Mouse (Mus musculus): ENCODE data around the gene Pmvk. TPM values are rescaled to one million over a fixed set of nuclear protein-coding genes. Genes with fewer than 3 reads are reported as not detected.

The Pmvk gene
- total RNA-seq, 2 experiments from 2014 or later = 8.1 to 10.1 TPM

DNA sequence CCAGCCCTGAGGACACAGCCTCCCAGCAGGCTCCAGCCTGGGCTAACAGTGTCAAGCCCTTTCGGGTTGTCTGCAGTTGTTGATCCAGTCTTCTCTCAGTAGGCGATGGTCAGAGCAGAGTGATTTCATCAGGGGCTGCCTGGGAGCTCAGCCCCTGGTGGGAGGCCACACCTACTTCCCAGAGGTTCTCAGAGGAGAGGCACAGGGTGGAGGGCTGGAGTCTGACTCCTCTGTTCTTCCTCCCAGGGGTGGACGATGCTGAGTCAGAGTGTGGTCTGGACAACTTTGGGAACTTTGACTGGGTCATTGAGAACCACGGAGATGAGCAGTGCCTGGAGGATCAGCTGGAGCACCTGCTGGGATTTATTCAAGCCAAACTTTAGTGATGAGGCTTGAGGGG is 13.9 kb downstream of the Pmvk start:
- ATAC-seq (replicated peaks; ENCODE audit: low FRiP score, poor library complexity, severe bottlenecking) = no peak

DNA sequence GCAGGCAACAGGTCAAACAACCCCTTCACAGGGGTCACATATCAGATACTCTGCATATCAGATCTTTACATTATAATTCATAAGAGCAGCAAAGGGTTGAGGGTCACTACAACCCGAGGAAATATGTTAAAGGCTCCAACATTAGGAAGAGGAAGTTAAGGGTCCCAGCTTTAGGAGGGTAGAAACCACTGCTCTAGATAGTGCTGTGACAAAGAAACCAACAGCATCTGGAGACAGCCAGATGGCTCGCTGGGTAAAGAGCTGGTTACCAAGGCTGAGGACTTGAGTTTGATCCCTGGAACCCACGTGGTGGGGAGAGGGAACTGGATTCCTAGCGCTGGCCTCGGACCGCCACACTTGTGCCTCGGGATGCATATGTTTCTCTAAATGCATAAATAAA is 17.9 kb downstream of the Pmvk start:
- no peak for ATAC-seq (replicated peaks; ENCODE audit: low FRiP score, poor library complexity, severe bottlenecking)

DNA sequence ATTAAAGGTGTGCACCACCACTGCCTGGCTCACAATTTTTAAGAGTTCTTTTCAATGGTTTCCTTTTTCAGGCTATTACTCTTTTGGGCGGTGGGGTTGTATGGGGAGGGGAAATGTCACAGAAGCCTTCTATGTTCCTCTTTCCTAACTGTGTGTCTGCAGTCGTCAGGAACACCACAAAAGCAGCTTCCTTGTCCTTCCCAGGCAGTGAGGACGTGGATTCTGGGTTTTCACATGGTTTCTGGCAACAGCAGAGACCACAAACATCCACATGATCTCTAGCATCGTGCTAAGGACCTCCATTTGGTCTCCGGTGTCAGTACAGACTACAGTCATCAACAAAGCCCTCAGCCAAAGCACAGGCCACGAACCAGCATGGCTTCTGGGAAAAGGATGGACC is 19.5 kb downstream of the Pmvk start:
- ATAC-seq (replicated peaks; ENCODE audit: low FRiP score, poor library complexity, severe bottlenecking) = no peak

DNA sequence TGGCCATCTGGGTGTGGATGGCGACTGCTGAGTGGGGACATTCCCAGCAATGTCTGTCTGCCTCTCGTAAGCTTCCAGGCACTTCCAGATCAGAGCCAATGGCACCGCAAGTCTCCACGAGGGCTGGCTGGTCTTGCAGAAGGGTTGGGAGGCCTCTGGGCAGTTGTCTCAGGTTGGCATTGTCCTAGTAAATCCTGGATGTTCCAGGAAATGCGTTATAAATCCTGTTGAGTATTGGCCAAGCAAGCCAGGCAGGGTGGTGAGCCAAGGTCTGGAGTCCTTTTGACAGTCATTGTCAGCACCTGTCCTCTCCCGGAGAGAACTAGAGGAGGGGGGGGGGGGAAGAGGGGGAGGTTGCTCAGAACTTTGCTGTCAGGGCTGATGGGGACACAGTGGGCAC is 24.7 kb downstream of the Pmvk start:
- ATAC-seq (replicated peaks; ENCODE audit: low FRiP score, poor library complexity, severe bottlenecking) = no peak

DNA sequence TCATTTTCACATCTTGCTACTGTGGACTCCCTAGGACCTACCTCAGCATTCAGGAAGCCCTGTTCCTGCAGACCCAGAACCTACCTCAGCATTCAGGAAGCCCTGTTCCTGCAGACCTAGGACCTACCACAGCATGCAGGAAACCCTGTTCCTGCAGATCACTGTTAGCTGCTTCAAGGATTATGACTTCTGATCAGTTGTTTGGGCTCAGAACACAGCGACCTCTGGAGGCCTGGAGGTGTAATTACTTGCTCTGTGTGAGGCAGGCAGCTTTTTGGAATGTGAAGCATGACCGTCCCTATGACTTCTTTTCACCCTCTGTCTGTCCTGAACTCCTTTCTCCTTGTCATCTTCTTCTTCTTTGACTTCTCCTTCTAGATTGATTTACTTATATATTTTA is 27.1 kb downstream of the Pmvk start:
- peak; percentile 40; the same call in 1 of the 2 replicates for ATAC-seq (replicated peaks; ENCODE audit: low FRiP score, poor library complexity, severe bottlenecking)

DNA sequence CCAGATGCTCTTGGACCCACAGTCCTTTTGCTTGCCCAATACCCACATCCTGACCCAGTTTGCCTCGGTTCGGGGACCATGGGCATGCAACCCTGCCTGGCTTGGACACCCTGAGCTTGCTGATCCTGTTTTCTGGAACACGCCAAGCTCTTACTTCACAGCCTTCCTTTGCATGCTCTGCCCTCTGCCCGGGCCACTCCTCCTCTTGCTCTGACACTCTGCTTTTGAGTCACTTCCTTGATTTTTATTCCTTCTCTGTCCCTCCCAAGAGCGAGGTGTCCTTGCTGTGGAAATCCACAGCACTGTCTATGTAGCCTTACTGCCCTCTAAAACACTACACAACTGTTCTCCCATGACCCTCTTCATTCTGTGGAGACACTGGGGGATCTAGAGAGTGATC is 27.9 kb downstream of the Pmvk start:
- no peak for ATAC-seq (replicated peaks; ENCODE audit: low FRiP score, poor library complexity, severe bottlenecking)

DNA sequence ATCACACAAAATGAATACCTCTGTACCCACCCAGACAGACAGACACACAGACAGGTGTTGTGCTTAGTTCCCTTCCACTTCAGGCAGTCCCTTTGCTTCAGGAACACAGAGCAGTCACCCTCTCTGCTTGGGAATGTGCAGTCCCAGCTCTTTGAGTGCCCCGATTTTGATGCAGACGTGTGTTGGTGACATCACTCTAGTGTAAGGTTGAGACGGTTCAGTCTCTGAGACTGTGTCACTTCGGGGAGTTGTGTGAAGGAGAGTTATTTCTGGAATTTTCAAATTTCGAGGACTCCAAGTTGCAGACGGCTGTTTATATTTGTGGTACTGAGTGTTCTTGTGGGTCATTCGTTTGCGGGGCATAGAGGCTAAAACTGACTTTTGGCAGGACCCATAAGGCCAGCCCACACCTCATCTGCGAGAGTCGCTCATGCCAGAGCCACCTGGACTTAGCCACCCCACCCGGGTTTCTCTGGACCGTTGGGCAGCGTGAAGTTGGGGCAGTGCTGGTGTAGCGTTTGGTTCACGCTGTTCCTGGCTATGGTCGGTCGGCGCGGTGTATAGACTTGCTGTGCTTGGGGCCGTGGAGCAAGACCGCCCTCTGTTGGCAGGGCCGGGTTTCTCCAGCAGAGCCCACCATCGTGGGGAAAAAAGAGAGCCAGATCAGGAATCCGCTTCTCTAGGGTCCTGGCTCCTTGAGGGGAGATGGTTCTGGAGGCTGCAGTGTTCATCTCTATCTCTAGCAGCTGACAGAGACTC is 30.6 kb downstream of the Pmvk start:
- ATAC-seq (replicated peaks; ENCODE audit: low FRiP score, poor library complexity, severe bottlenecking) = peak; percentile 56; the same call in 1 of the 2 replicates

DNA sequence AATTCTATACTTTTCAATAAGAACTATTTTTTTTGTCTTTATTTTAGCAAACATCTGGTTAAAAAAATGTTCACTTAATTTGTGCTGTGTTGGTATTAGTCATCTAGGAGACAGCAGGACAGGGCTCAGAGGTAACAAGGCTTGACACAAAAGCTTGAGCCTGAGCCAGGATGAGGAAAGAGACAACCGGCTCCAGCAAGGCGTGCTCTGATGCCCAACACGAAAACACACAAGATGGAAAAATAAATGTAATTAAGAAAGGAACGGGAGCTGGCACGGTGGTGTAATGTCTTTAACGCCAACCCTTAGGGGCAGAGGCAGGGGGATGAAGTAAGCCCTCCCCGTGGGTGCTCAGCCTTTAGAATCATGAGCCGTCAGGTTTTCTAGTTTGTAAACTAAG is 31.8 kb downstream of the Pmvk start:
- ATAC-seq (replicated peaks; ENCODE audit: low FRiP score, poor library complexity, severe bottlenecking) = no peak

DNA sequence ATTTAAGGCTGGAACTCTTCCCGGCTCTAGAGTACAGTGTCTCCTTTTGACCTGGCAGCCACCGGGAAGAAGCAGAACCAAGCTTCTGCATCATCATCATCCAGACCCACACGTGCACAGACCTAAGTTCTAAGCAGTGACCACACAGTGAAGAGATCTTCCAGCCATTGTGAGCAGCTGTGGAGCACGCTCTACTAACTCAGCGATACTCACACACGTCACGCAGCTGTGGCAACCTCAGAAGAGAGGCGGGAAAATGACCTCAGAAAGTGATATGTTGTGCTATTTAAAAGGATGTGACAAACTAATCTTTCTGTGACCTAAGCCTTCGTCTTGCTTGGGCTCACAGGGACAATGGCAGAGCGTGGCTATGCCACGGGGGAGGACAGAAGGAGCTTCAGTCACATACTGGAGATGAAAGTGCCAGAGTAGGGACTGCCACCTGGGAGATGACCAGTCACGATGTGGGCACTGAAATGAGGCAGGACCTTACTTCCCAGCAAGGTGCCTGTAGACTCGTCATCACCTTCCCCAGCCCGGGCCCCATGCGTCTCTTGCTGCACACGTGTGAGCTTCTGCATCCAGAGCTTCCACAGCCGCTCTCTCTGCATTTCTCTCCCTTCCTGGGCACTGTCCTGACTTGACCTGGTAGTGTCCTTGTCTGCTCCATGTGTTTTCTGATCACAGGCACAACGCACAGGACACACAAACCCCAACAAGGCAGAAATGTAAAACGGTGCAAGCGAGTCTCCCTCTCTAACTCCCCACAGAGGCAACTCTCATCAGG is 32.8 kb downstream of the Pmvk start:
- no peak for ATAC-seq (replicated peaks; ENCODE audit: low FRiP score, poor library complexity, severe bottlenecking)

DNA sequence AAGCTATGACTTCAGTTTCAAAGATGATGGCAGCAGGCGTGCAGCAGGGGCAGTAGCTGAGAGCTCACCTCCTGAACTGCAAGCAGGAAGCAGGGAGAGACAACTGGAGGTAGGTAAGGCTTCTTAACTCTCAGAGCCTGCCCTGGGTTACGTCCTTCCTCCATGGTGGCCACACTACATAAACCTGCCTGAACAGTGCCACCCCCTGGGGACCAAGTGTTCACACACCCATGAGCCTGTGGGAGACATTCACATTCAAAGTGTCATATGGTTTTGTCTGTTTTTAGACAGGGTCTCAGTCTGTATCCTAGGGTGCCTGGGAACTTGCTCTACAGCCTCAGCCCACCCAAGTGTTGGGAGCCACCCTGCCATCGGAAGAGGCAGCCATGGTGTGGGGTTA is 36.4 kb downstream of the Pmvk start:
- no peak for ATAC-seq (replicated peaks; ENCODE audit: low FRiP score, poor library complexity, severe bottlenecking)

DNA sequence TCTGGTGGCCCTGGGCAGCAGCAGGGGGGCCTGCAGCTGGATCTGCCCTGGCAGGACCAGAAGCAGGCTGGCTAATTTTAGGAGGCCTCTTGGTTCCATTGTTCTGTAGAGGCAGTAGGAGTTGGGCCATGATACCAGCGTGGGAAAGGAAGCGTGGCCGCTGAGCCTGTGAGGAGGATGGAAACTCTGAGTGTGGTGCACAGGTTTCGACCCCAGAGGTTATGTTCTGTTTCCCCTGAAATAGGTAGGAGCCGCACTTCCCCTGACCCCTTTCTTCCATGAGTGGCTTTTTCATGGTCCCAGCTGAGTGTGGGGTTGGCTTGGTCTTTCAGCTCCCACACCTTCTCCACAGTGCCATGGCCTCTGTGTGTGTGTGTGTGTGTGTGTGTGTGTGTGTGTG is 37.2 kb downstream of the Pmvk start:
- no peak for ATAC-seq (replicated peaks; ENCODE audit: low FRiP score, poor library complexity, severe bottlenecking)

DNA sequence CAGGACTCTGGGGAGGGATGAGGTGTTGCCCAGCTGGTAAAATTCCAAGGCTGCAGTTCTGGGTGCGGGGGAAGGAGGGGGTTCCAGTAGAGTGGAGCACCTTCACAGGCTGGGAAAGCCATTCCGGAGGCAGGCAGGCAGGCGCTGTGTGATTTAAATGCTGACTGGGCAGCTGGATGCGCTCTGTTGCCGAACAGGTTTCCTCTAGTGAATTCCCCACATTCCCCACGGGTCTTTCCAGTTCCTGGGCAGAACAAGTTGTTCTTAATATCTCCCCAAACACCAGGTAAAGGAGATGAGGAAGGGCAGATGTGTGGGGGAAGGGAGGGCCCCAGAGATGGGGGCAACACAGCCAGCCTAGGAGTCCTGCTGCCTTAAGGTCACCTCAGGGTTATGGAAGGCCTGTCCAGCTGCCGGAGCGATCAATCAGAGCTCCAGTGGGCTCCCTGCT is 38.4 kb downstream of the Pmvk start:
- ATAC-seq (replicated peaks; ENCODE audit: low FRiP score, poor library complexity, severe bottlenecking) = no peak

DNA sequence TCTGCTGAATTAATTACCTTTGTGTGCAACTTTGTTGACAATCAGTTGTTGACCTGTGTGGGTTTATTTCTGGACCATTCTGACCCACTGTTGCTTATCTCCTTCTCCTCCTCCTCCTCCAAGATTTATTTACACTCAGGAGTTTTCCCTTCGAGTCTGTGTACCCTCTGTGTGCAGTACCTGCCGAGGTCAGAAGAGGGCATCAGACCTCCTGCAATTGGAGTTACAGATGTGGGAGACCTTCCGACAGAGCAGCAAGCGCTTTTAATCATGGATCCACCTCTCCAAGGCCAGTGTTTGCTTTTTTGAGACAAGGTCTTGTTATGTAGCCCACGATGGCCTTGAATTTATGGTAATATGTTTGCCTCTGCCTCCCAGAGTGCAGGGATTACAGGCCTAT is 40.3 kb downstream of the Pmvk start:
- ATAC-seq (replicated peaks; ENCODE audit: low FRiP score, poor library complexity, severe bottlenecking) = no peak

DNA sequence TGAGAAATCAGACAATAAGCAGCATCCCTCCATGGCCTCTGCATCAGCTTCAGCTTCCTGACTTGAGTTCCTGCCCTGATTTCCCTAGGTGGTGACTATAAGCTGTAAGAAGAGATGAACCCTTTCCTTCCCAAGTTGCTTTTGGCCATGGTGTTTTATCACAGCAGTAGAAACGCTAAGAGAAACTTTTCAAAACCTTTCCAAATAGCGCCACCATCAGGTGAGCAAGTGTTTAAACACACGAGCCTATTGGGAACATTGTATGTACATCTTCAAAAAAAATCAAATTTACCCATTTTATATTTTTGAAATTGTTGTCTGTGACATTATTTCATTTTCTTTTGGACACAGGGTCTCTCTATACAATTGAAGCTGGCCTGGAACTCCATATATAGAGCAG is 42.0 kb downstream of the Pmvk start:
- no peak for ATAC-seq (replicated peaks; ENCODE audit: low FRiP score, poor library complexity, severe bottlenecking)

DNA sequence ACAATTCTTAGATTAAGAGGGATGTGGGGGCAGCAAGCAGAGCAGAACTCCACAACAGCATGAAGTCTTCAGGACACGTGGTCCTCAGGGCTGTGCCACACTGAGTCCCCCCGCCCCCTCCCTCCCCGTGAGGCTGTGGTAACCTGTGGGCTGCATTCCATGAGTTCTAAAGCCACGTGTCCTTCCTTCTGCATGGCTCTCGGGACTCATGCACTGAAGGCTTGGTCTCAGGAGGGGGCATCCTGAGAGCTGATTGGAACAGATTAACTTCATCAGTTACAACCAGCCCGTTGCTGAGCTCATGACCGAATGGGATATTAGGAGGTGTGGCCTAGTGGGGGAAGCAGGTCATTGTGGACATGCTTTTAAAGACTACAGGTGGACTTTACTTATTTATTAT is 45.4 kb downstream of the Pmvk start:
- ATAC-seq (replicated peaks; ENCODE audit: low FRiP score, poor library complexity, severe bottlenecking) = no peak

DNA sequence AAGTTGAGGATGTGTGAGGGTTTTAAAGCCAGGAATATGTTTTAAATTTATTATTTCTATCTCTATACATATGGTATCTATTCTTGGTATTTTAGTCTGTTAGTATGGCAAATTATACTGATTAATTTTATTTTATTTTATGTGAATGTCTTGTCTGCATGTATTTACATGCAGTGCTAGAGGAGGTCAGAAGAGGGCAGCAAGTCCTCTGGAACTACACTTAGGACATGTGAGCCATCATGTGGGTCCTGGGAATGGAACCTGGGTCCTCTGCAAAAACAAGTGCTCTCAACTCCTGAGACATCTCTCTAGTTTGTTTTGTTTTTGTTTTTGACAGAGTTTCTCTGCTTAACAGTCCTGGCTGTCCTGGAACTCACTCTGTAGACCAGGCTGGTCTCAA is 47.1 kb downstream of the Pmvk start:
- ATAC-seq (replicated peaks; ENCODE audit: low FRiP score, poor library complexity, severe bottlenecking) = no peak

DNA sequence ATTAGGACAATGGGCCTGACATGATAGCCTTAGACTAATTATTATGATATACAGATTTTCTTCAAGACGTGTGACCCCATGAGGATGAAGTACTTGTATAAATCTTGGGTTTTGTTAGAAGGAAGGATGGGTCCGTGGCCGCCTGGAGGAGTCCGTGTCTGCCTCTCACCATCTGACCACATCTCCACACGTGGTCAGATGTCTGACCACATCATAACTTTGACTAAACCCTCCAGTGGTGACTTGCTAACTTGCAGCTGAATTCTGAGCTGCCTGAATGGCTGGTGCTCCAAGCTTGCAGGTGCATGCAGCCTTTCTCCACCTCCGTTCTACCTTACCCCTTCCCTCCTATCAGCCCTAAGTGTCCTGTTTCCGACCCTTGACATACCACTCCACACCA is 48.2 kb downstream of the Pmvk start:
- ATAC-seq (replicated peaks; ENCODE audit: low FRiP score, poor library complexity, severe bottlenecking) = no peak

DNA sequence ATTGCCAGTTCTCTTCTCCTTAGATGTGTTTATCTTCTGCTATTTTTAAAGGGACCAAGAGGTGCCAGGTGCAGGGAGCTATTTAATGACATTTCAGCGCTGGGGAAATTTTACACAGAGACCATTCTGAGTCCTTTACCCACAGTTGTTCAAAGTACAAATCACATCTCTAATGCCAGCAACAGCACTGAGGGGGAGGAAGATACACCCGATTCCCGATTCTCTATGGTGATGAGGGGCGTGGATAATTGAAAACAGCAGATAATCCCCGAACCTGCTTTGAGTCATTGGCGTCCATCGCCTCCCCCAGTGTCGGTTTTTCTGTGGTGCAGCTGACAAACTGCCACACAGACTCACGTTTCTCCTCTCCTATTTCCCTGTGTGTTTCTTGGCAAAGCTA is 53.7 kb downstream of the Pmvk start:
- ATAC-seq (replicated peaks; ENCODE audit: low FRiP score, poor library complexity, severe bottlenecking) = no peak

DNA sequence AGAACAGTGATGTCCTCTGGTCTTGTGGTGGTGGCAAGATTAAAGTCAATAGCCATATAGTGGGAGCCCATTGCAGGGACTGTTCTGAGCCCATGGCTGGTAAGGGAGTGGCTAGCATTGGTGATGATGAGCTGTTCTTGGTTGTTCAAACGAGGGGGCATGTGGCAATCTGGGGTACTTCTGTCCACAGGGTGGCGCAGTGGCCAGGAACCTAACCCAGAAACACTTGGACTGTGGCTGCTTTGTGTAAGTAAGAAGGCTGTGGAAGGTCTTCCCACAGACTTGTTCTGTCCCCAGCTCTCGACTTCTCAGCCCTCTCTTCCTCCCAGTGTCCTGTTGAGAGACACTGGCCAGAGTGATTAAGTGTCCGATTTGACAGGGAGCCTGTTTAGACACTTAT is 56.6 kb downstream of the Pmvk start:
- ATAC-seq (replicated peaks; ENCODE audit: low FRiP score, poor library complexity, severe bottlenecking) = no peak

DNA sequence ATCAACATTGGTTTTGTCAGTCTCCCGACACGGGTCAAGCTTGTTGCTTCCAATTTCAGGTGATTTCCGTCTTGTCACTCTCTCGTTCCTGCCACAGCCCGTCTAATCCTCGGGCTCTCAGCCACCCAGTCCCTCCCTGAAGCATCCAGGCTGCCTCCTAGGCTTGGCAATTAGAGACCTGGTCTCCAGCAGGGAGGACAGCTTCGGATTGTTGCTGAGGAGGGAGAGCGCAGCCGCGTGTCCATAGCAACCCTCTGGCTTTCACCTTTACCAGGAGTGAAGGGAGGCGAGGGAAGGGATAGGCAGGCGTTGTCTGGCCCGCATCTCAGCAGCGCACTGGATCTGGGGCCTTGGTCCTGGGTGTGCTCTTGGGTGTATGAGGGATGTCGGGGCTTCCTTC is 57.1 kb downstream of the Pmvk start:
- ATAC-seq (replicated peaks; ENCODE audit: low FRiP score, poor library complexity, severe bottlenecking) = no peak

DNA sequence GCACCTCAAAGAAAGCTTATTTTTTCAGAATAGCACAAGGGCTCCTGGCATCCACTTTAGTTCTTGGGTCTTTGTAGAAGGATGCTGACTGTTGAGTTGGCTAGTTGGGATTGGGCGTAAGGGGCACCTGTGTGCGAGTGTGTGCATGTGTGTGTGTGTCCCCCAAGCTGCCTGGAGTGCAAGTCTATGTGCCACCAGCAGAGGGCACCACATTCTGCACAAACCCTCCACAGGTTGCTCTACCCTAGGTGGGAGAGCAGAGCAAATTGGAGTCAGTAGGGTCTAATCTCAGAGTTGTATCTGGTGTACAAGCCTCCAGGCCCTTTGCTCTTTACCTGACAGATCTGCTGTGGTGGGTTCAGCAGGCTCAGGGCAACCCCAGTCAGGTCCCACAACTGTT is 57.9 kb downstream of the Pmvk start:
- 0 out of 2 replicates have a peak, but pooled peaks have one; percentile 12 for ATAC-seq (replicated peaks; ENCODE audit: low FRiP score, poor library complexity, severe bottlenecking)
